In genomic region chr17:12092901-12093564, GRCm38 (mm10) we compare ENCODE assay signal across 26 mouse cellular contexts. TPM values are rescaled to one million over a fixed set of nuclear protein-coding genes. Genes with fewer than 3 reads are reported as not detected.
A peak's percentile ranks its signal among the peaks of the same experiment; 100 is the strongest.
DNase-seq lines count a peak whose midpoint lies in the region; ATAC-seq and TF ChIP-seq lines count a peak whose summit lies in the region.
"Had no signal": no experiment of that assay in that cellular context is flagged by ENCODE, and none has a peak within 500 bp of the region (broad histone marks: within the 10 kb centered on the region; RNA-seq: fewer than 3 reads in every experiment).

No protein-coding gene starts in this region.

- no peak overlapping the region for H3K9ac ChIP-seq in hindbrain, embryonic 14.5 days
- H3K9ac ChIP-seq in midbrain, postnatal 0 days (replicated peaks; ENCODE audit: low read length, poor library complexity, severe bottlenecking), result no peak overlapping the region
- H3K9ac ChIP-seq: forebrain, embryonic 13.5 days; hindbrain, embryonic 13.5 days; kidney, embryonic 15.5 days; limb, embryonic 13.5 days; midbrain, embryonic 12.5 days; neural tube, embryonic 15.5 days had no signal

- DNase-seq in cerebellum, adult 11-12 months, result peak; percentile 30
- no peak for DNase-seq in hindbrain, embryonic 14.5 days (ENCODE audit: low spot score)
- no peak for DNase-seq in hindbrain, embryonic 10.5 days (ENCODE audit: low spot score)
- peak; percentile 71 for DNase-seq in midbrain, postnatal 0 days (ENCODE audit: low spot score)
- DNase-seq in midbrain, embryonic 10.5 days (ENCODE audit: low spot score), result no peak
- DNase-seq in c-Kit-positive CD71-positive TER-119-positive erythroid progenitor cells, embryonic 14.5 days (ENCODE audit: low spot score), result no peak
- DNase-seq in T-cell, adult 2 months (ENCODE audit: low spot score), result no peak
- DNase-seq: adrenal gland, postnatal 10 days; gastrocnemius, postnatal 25 days; heart, adult 18-20 months; heart, postnatal 14 days; kidney, adult 18-20 months; kidney, postnatal 25 days; lung, postnatal 36 days; retina, postnatal 1 day; right cerebral cortex, postnatal 14 days; thymus, postnatal 4 days had no signal

- no peaks in the 10 kb centered on the region for H3K4me1 ChIP-seq in hindbrain, embryonic 14.5 days (replicated peaks; ENCODE audit: control insufficient read depth, insufficient read depth, low read length)
- H3K4me1 ChIP-seq in hindbrain, embryonic 10.5 days (replicated peaks), result peaks cover 4% of the 10 kb centered on the region; the same call in 1 of the 2 replicates
- no peaks in the 10 kb centered on the region for H3K4me1 ChIP-seq in midbrain, postnatal 0 days (ENCODE audit: insufficient read depth, low read length)
- peaks cover 14% of the 10 kb centered on the region for H3K4me1 ChIP-seq in midbrain, embryonic 10.5 days
- H3K4me1 ChIP-seq: forebrain, embryonic 13.5 days; kidney, embryonic 15.5 days; limb, embryonic 13.5 days; neural tube, embryonic 15.5 days had no signal

- no peak overlapping the region for H3K27ac ChIP-seq in hindbrain, embryonic 14.5 days
- H3K27ac ChIP-seq in hindbrain, embryonic 10.5 days, result no peak overlapping the region
- no peak overlapping the region for H3K27ac ChIP-seq in midbrain, postnatal 0 days (ENCODE audit: low read depth, low read length)
- no peak overlapping the region for H3K27ac ChIP-seq in midbrain, embryonic 10.5 days (replicated peaks)
- H3K27ac ChIP-seq: forebrain, embryonic 13.5 days; hindbrain, embryonic 13.5 days; kidney, embryonic 15.5 days; limb, embryonic 13.5 days; midbrain, embryonic 12.5 days; neural tube, embryonic 15.5 days had no signal

- no peaks in the 10 kb centered on the region for H3K9me3 ChIP-seq in hindbrain, embryonic 14.5 days (ENCODE audit: control insufficient read depth, low read length)
- H3K9me3 ChIP-seq in hindbrain, embryonic 10.5 days, result no peaks in the 10 kb centered on the region
- no peaks in the 10 kb centered on the region for H3K9me3 ChIP-seq in midbrain, postnatal 0 days (ENCODE audit: low read length)
- H3K9me3 ChIP-seq in midbrain, embryonic 10.5 days (replicated peaks), result no peaks in the 10 kb centered on the region
- H3K9me3 ChIP-seq: forebrain, embryonic 13.5 days; hindbrain, embryonic 13.5 days; kidney, embryonic 15.5 days; limb, embryonic 13.5 days; midbrain, embryonic 12.5 days; neural tube, embryonic 15.5 days had no signal

- H3K27me3 ChIP-seq in hindbrain, embryonic 14.5 days (ENCODE audit: control insufficient read depth, insufficient read depth, low read length), result no peaks in the 10 kb centered on the region
- no peaks in the 10 kb centered on the region for H3K27me3 ChIP-seq in hindbrain, embryonic 10.5 days (ENCODE audit: insufficient read depth, poor library complexity, severe bottlenecking)
- no peaks in the 10 kb centered on the region for H3K27me3 ChIP-seq in midbrain, postnatal 0 days (ENCODE audit: insufficient read depth, low read length)
- H3K27me3 ChIP-seq in midbrain, embryonic 10.5 days (ENCODE audit: low read depth, poor library complexity, severe bottlenecking), result peaks cover 21% of the 10 kb centered on the region
- H3K27me3 ChIP-seq: forebrain, embryonic 13.5 days; hindbrain, embryonic 13.5 days; kidney, embryonic 15.5 days; limb, embryonic 13.5 days; neural tube, embryonic 15.5 days had no signal

- no peak for ATAC-seq in cerebellum, adult (ENCODE audit: insufficient number of reproducible peaks, low FRiP score, low TSS enrichment)
- ATAC-seq in hindbrain, embryonic 14.5 days (ENCODE audit: low FRiP score), result 0 out of 2 replicates have a peak, but pooled peaks have one; percentile 43
- ATAC-seq in midbrain, postnatal 0 days (ENCODE audit: low FRiP score), result no peak; the same call in 1 of the 2 replicates
- ATAC-seq: forebrain, embryonic 13.5 days had no signal

- H3K4me3 ChIP-seq in hindbrain, embryonic 14.5 days (replicated peaks; ENCODE audit: low read length), result no peak overlapping the region
- no peak overlapping the region for H3K4me3 ChIP-seq in hindbrain, embryonic 10.5 days
- no peak overlapping the region for H3K4me3 ChIP-seq in midbrain, postnatal 0 days (ENCODE audit: low read depth, low read length)
- H3K4me3 ChIP-seq in midbrain, embryonic 10.5 days, result no peak overlapping the region
- H3K4me3 ChIP-seq: forebrain, embryonic 13.5 days; hindbrain, embryonic 13.5 days; kidney, embryonic 15.5 days; limb, embryonic 13.5 days; midbrain, embryonic 12.5 days; neural tube, embryonic 15.5 days had no signal

- H3K36me3 ChIP-seq in hindbrain, embryonic 14.5 days (replicated peaks; ENCODE audit: control insufficient read depth, insufficient read depth), result no peaks in the 10 kb centered on the region
- H3K36me3 ChIP-seq in hindbrain, embryonic 10.5 days, result no peaks in the 10 kb centered on the region
- no peaks in the 10 kb centered on the region for H3K36me3 ChIP-seq in midbrain, postnatal 0 days (ENCODE audit: insufficient read depth, low read length)
- H3K36me3 ChIP-seq in midbrain, embryonic 10.5 days, result no peaks in the 10 kb centered on the region
- H3K36me3 ChIP-seq: G1E; hindbrain, embryonic 13.5 days; kidney, embryonic 15.5 days; limb, embryonic 13.5 days; midbrain, embryonic 12.5 days; neural tube, embryonic 15.5 days had no signal

- TF ChIP-seq CTCF in midbrain, postnatal 0 days (IDR thresholded peaks at IDR 0.05), result no peak

- no peak overlapping the region for H3K4me2 ChIP-seq in hindbrain, embryonic 14.5 days (replicated peaks)
- H3K4me2 ChIP-seq in midbrain, postnatal 0 days (ENCODE audit: low read depth, low read length, poor library complexity, severe bottlenecking), result no peak overlapping the region
- H3K4me2 ChIP-seq: forebrain, embryonic 13.5 days; hindbrain, embryonic 13.5 days; kidney, embryonic 15.5 days; limb, embryonic 13.5 days; liver, embryonic 11.5 days; midbrain, embryonic 12.5 days; neural tube, embryonic 15.5 days had no signal

- 57% methylated on average over 6 of the region's 6 CpGs for WGBS in hindbrain, embryonic 14.5 days
- WGBS in hindbrain, embryonic 10.5 days, result 78% methylated on average over 6 of the region's 6 CpGs
- WGBS in midbrain, postnatal 0 days, result 62% methylated on average over 6 of the region's 6 CpGs
- 78% methylated on average over 6 of the region's 6 CpGs for WGBS in midbrain, embryonic 10.5 days

RNA-seq across cellular contexts. Expression of gene Agpat4, which starts 25.5 kb away (rescaled TPM):
- 36.1 and 38.2 TPM in 2 replicates for polyA plus RNA-seq in hindbrain, embryonic 14.5 days (2014; fragmentation: Nextera tagmentation; extraction: Ambion mirVana)
- 44.4 and 47.0 TPM in 2 replicates for polyA plus RNA-seq in hindbrain, embryonic 10.5 days (2016; fragmentation: Nextera tagmentation; extraction: Ambion mirVana)
- 43.2 and 47.7 TPM in 2 replicates for total RNA-seq in midbrain, postnatal 0 days (2014; rRNA removed)
- 56.4 and 58.2 TPM in 2 replicates for polyA plus RNA-seq in midbrain, postnatal 0 days (2015; fragmentation: Nextera tagmentation; extraction: Ambion mirVana)
- 43.4 and 43.7 TPM in 2 replicates for polyA plus RNA-seq in midbrain, embryonic 10.5 days (2016; fragmentation: Nextera tagmentation; extraction: Ambion mirVana)

Comparison
In these comparisons a context has a peak if more than half of its experiments do, and no peak if none do; other contexts are left out.
1. DNase-seq: peak in cerebellum, adult 11-12 months (single experiment) and midbrain, postnatal 0 days (single experiment); none in hindbrain, embryonic 14.5 days (single experiment), hindbrain, embryonic 10.5 days (single experiment), midbrain, embryonic 10.5 days (single experiment), c-Kit-positive CD71-positive TER-119-positive erythroid progenitor cells, embryonic 14.5 days (single experiment) and T-cell, adult 2 months (single experiment).